Comparison of ENCODE assay signal across 8 mouse cellular contexts in the genomic region with DNA sequence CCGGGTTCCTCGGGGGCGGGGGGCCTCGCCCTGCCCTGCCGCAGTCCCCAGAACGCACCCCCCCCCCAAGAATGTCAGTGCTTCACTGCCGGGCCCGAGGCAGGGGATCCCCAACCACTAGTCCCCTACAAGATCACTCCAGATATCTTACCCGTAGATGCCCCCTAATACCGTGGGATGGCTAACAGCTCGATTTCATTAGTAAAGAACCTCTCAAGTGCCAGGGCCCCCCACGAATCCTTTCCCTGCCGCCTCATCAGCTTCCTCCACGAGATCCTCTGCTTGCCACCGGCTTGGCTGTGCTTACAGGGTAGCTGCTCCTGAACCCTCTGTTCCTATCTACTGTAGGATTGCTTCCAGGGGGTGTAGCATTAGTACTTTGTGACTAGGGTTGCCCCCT. TPM values are rescaled to one million over a fixed set of nuclear protein-coding genes. Genes with fewer than 3 reads are reported as not detected.
A peak's percentile ranks its signal among the peaks of the same experiment; 100 is the strongest.
DNase-seq lines count a peak whose midpoint lies in the region; ATAC-seq and TF ChIP-seq lines count a peak whose summit lies in the region.

No protein-coding gene starts in this region.

- peak overlapping the region; percentile 72 for H3K27ac ChIP-seq in kidney, adult 2 months (ENCODE audit: insufficient read depth, low read depth, low read length)
- H3K27ac ChIP-seq in forebrain, embryonic 10.5 days, result peak overlapping the region; percentile 98
- H3K27ac ChIP-seq in liver, embryonic 13.5 days, result peak overlapping the region; percentile 96

- H3K4me1 ChIP-seq in kidney, adult 2 months (ENCODE audit: control insufficient read depth, insufficient read depth, low read length), result peaks cover 9% of the 10 kb centered on the region; the same call in 1 of the 2 replicates
- peaks cover 75% of the 10 kb centered on the region for H3K4me1 ChIP-seq in G1E (ENCODE audit: insufficient read depth, low read depth, low read length)
- peaks cover 31% of the 10 kb centered on the region for H3K4me1 ChIP-seq in forebrain, embryonic 10.5 days
- H3K4me1 ChIP-seq in liver, embryonic 13.5 days (replicated peaks), result peaks cover 47% of the 10 kb centered on the region

- H3K36me3 ChIP-seq in kidney, adult 2 months (ENCODE audit: control insufficient read depth, insufficient read depth, low read length), result no peaks in the 10 kb centered on the region
- H3K36me3 ChIP-seq in G1E (replicated peaks), result peaks cover 66% of the 10 kb centered on the region
- H3K36me3 ChIP-seq in forebrain, embryonic 10.5 days (replicated peaks), result peaks cover 57% of the 10 kb centered on the region
- peaks cover 57% of the 10 kb centered on the region for H3K36me3 ChIP-seq in liver, embryonic 13.5 days

- peaks cover 13% of the 10 kb centered on the region for H3K9me3 ChIP-seq in G1E (replicated peaks)
- peaks cover 12% of the 10 kb centered on the region; the same call in 1 of the 2 replicates for H3K9me3 ChIP-seq in forebrain, embryonic 10.5 days
- H3K9me3 ChIP-seq in liver, embryonic 13.5 days (replicated peaks), result peaks cover 4% of the 10 kb centered on the region; the same call in 1 of the 2 replicates

- intact Hi-C loops in left cerebral cortex, postnatal 10 days (cut with DNase I), result no loop called here

- H3K27me3 ChIP-seq in kidney, adult 2 months (replicated peaks; ENCODE audit: control insufficient read depth, insufficient read depth, low read length), result no peaks in the 10 kb centered on the region
- H3K27me3 ChIP-seq in G1E (ENCODE audit: insufficient read depth, low read length), result no peaks in the 10 kb centered on the region
- H3K27me3 ChIP-seq in forebrain, embryonic 10.5 days (ENCODE audit: poor library complexity, severe bottlenecking), result no peaks in the 10 kb centered on the region
- H3K27me3 ChIP-seq in liver, embryonic 13.5 days, result no peaks in the 10 kb centered on the region

- no peak for TF ChIP-seq POLR2A in kidney, adult 2 months (IDR thresholded peaks at IDR 0.05; ENCODE audit: low read depth, low read length)

- TF ChIP-seq CTCF in kidney, adult 2 months (conservative IDR thresholded peaks at IDR 0.05; ENCODE audit: insufficient read depth, insufficient read length, low read depth, low read length), result no peak
- TF ChIP-seq CTCF in G1E (IDR thresholded peaks at IDR 0.05; ENCODE audit: low read depth, low read length), result no peak

- under 1% methylated on average over 12 of the region's 15 CpGs for WGBS in kidney, adult 2 months
- under 1% methylated on average over 15 of the region's 15 CpGs for WGBS in forebrain, embryonic 10.5 days
- 0% methylated on average over 15 of the region's 15 CpGs for WGBS in liver, embryonic 13.5 days (ENCODE audit: insufficient replicate concordance)

- H3K4me3 ChIP-seq in kidney, adult 2 months (ENCODE audit: insufficient read depth, low read depth, low read length), result peak overlapping the region; percentile 63
- peak overlapping the region; percentile 80 for H3K4me3 ChIP-seq in G1E (ENCODE audit: low read depth, low read length)
- H3K4me3 ChIP-seq in forebrain, embryonic 10.5 days, result peak overlapping the region; percentile 94
- peak overlapping the region; percentile 90 for H3K4me3 ChIP-seq in liver, embryonic 13.5 days (replicated peaks)

- H3K9ac ChIP-seq in liver, embryonic 13.5 days, result peak overlapping the region; percentile 97

- no peak for ATAC-seq in G1E (ENCODE audit: extremely low read depth, insufficient number of reproducible peaks, low FRiP score, poor library complexity, severe bottlenecking)
- ATAC-seq in liver, embryonic 13.5 days (ENCODE audit: low read depth), result peak; percentile 2; the same call in 1 of the 2 replicates
- ATAC-seq in monocyte, adult 5-6 weeks (replicated peaks; ENCODE audit: insufficient number of reproducible peaks, low FRiP score, low TSS enrichment, poor library complexity, severe bottlenecking), result no peak

- DNase-seq in kidney, adult 2 months, result no peak
- DNase-seq in kidney, postnatal 10 days, result no peak
- no peak for DNase-seq in G1E (ENCODE audit: low spot score)
- no peak for DNase-seq in forebrain, embryonic 10.5 days (ENCODE audit: extremely low spot score, low spot score)
- DNase-seq in liver, embryonic 13.5 days, result no peak
- DNase-seq in urinary bladder, postnatal 10 days (ENCODE audit: low spot score), result no peak
- DNase-seq in left cerebral cortex, postnatal 10 days (ENCODE audit: extremely low spot score in 1 of 2, low spot score in 2 of 2), result no peak

- H3K4me2 ChIP-seq in liver, embryonic 13.5 days, result peak overlapping the region; percentile 72

RNA-seq across cellular contexts. Expression of a gene that starts 0.3 kb away (rescaled TPM):
- 2.3 and 3.0 TPM in 2 replicates for polyA plus RNA-seq in kidney, adult 2 months (2012; rRNA removed)
- total RNA-seq in G1E (2014; fragmentation: Nextera tagmentation) (1.7 TPM in 1 of 2 replicates, not detected in the other), G1E (2017) (0.23 TPM in 1 of 2 replicates, not detected in the other)
- polyA plus RNA-seq in G1E (2012), result 0.13 and 0.21 TPM in 2 replicates
- polyA plus RNA-seq in forebrain, embryonic 10.5 days (2016; fragmentation: Nextera tagmentation; extraction: Ambion mirVana), result 4.7 and 6.6 TPM in 2 replicates
- 0.84 and 1.4 TPM in 2 replicates for polyA plus RNA-seq in liver, embryonic 13.5 days (2015; fragmentation: Nextera tagmentation; extraction: Ambion mirVana)
- total RNA-seq in left cerebral cortex, postnatal 10 days (2021), result 10 to 100 TPM; 59.7 to 59.9 TPM
- not detected in 3 replicates for total RNA-seq in monocyte, adult 5-6 weeks (2017)

RNA-seq across cellular contexts. Expression of a gene that starts 0.5 kb away (rescaled TPM):
- polyA plus RNA-seq in kidney, adult 2 months (2012; rRNA removed), result 21.3 and 25.1 TPM in 2 replicates
- total RNA-seq in G1E (2014; fragmentation: Nextera tagmentation), result 50.6 and 54.8 TPM in 2 replicates
- total RNA-seq in G1E (2017), result 17.5 and 19.9 TPM in 2 replicates
- 121 and 146 TPM in 2 replicates for polyA plus RNA-seq in G1E (2012)
- polyA plus RNA-seq in forebrain, embryonic 10.5 days (2016; fragmentation: Nextera tagmentation; extraction: Ambion mirVana), result 5.1 and 5.7 TPM in 2 replicates
- 1.4 TPM in 2 replicates for polyA plus RNA-seq in liver, embryonic 13.5 days (2015; fragmentation: Nextera tagmentation; extraction: Ambion mirVana)
- total RNA-seq in left cerebral cortex, postnatal 10 days (2021), result 10 to 100 TPM; 35.4 to 36.5 TPM
- 20.1 to 30.4 TPM (median 22.9 TPM) in 3 replicates for total RNA-seq in monocyte, adult 5-6 weeks (2017)

RNA-seq across cellular contexts. Expression of a gene that starts 5.4 kb away (rescaled TPM):
- polyA plus RNA-seq in kidney, adult 2 months (2012; rRNA removed), result 0.14 TPM in 1 of 2 replicates, not detected in the other
- total RNA-seq in G1E (2014; fragmentation: Nextera tagmentation), result 6.7 TPM in 1 of 2 replicates, not detected in the other
- total RNA-seq in G1E (2017), result not detected in 2 replicates
- polyA plus RNA-seq in G1E (2012), result not detected in 2 replicates
- polyA plus RNA-seq in forebrain, embryonic 10.5 days (2016; fragmentation: Nextera tagmentation; extraction: Ambion mirVana), result 1.0 and 1.1 TPM in 2 replicates
- 1.1 and 1.5 TPM in 2 replicates for polyA plus RNA-seq in liver, embryonic 13.5 days (2015; fragmentation: Nextera tagmentation; extraction: Ambion mirVana)
- not detected for total RNA-seq in left cerebral cortex, postnatal 10 days (2021)
- not detected in 3 replicates for total RNA-seq in monocyte, adult 5-6 weeks (2017)

RNA-seq across cellular contexts. Expression of a gene that starts 6.2 kb away (rescaled TPM):
- polyA plus RNA-seq in kidney, adult 2 months (2012; rRNA removed), result 25.4 and 27.5 TPM in 2 replicates
- total RNA-seq in G1E (2014; fragmentation: Nextera tagmentation) (53.4 and 54.4 TPM in 2 replicates), G1E (2017) (22.2 and 23.6 TPM in 2 replicates)
- 52.7 and 66.6 TPM in 2 replicates for polyA plus RNA-seq in G1E (2012)
- polyA plus RNA-seq in forebrain, embryonic 10.5 days (2016; fragmentation: Nextera tagmentation; extraction: Ambion mirVana), result 54.0 and 54.1 TPM in 2 replicates
- polyA plus RNA-seq in liver, embryonic 13.5 days (2015; fragmentation: Nextera tagmentation; extraction: Ambion mirVana), result 15.8 and 18.7 TPM in 2 replicates
- 10 to 100 TPM; 22.0 to 23.7 TPM for total RNA-seq in left cerebral cortex, postnatal 10 days (2021)
- 12.5 to 26.2 TPM (median 14.6 TPM) in 3 replicates for total RNA-seq in monocyte, adult 5-6 weeks (2017)

RNA-seq across cellular contexts. Expression of a gene that starts 6.5 kb away (rescaled TPM):
- polyA plus RNA-seq in kidney, adult 2 months (2012; rRNA removed), result 35.7 and 49.6 TPM in 2 replicates
- total RNA-seq in G1E (2014; fragmentation: Nextera tagmentation), result 9.1 and 11.4 TPM in 2 replicates
- total RNA-seq in G1E (2017), result 8.9 and 12.3 TPM in 2 replicates
- polyA plus RNA-seq in G1E (2012), result 37.2 and 38.9 TPM in 2 replicates
- 8.4 and 9.4 TPM in 2 replicates for polyA plus RNA-seq in forebrain, embryonic 10.5 days (2016; fragmentation: Nextera tagmentation; extraction: Ambion mirVana)
- polyA plus RNA-seq in liver, embryonic 13.5 days (2015; fragmentation: Nextera tagmentation; extraction: Ambion mirVana), result 9.8 and 10.0 TPM in 2 replicates
- 1 to 10 TPM; 4.0 to 4.4 TPM for total RNA-seq in left cerebral cortex, postnatal 10 days (2021)
- 4.4 to 12.1 TPM (median 5.1 TPM) in 3 replicates for total RNA-seq in monocyte, adult 5-6 weeks (2017)
